Mouse (Mus musculus) small intestine, adult 2 months (tissue): Measurements from ENCODE around the gene E4f1.

Source experiments
- CTCF ChIP-seq: fragments of 200-500 bp; IDR thresholded peaks from 2 replicates; pipeline ENCODE4 v1.5.1; 2012; ENCODE audit warnings: low read depth, mild to moderate bottlenecking, control low read depth, inconsistent platforms, low read length, moderate library complexity, mixed read lengths; ENCODE audit not compliant: insufficient replicate concordance, insufficient read length; ENCODE audit errors: extremely low read depth
- POLR2A ChIP-seq: fragments of 200-500 bp; IDR thresholded peaks from 2 replicates; pipeline ENCODE4 v1.6.1; 2012; ENCODE audit warnings: low read depth, mild to moderate bottlenecking, control low read depth, inconsistent platforms, low read length, moderate library complexity

GRCm38 (mm10) chr17:24449507-24449906 is 20.6 kb downstream of the E4f1 start:
- TF ChIP-seq CTCF = no peak
- no peak for TF ChIP-seq POLR2A
